Mouse (Mus musculus): ENCODE measurements at regions not wholly inside any gene's neighbourhood (a gene's known extent, or its start where the extent isn't known, plus 50 kb on each side); places are given as distances from the start of the nearest gene placed in this dataset.

- TF ChIP-seq EP300 (IDR thresholded peaks at IDR 0.05; ENCODE audit: low read depth) (no peak), CTCF (IDR thresholded peaks at IDR 0.05; ENCODE audit: low read depth) (no peak)
Observed at GRCm38 (mm10) chr2:45249658-45250057, 132.5 kb upstream of the Zeb2 start.
